Mouse (Mus musculus): ENCODE data around the gene Rufy1.

GRCm38 (mm10) chr11:50461481-50461880 lies 30.6 kb upstream of the Rufy1 start:
- TF ChIP-seq GATA1 (IDR thresholded peaks at IDR 0.05; ENCODE audit: borderline replicate concordance, low read length) (no peak), FLI1 (IDR thresholded peaks at IDR 0.05; ENCODE audit: low read length) (no peak)

Data from megakaryocyte, embryonic 14.5 days (primary cell).